Mouse (Mus musculus) neural tube, embryonic 12.5 days (tissue): ENCODE results near the gene D430041D05Rik. TPM values are rescaled to one million over a fixed set of nuclear protein-coding genes. Genes with fewer than 3 reads are reported as not detected.

Experiments used
- ATAC-seq: fragments of 200-750 bp; cut with Nextera tagmentation; 2 replicates; pipeline ENCODE4 v1.8.0; 2017; ENCODE audit warnings: low read depth, mild to moderate bottlenecking, moderate TSS enrichment, moderate library complexity; ENCODE audit not compliant: low FRiP score
- H3K27ac ChIP-seq: fragments of 300-500 bp; sonication (generic); 2 replicates; pipeline ENCODE4 v1.5.1; 2016
- H3K27me3 ChIP-seq: fragments of 300-500 bp; sonication (generic); replicated peaks from 2 replicates; pipeline ENCODE4 v1.6.1; 2016; ENCODE audit warnings: mild to moderate bottlenecking
- H3K36me3 ChIP-seq: fragments of 300-500 bp; sonication (generic); 2 replicates; pipeline ENCODE4 v1.6.1; 2016; ENCODE audit warnings: mild to moderate bottlenecking
- H3K4me1 ChIP-seq: fragments of 300-500 bp; sonication (generic); 2 replicates; pipeline ENCODE4 v1.6.1; 2016
- H3K4me2 ChIP-seq: fragments of 300-500 bp; sonication (generic); replicated peaks from 2 replicates; pipeline ENCODE4 v1.6.1; 2016; ENCODE audit warnings: mild to moderate bottlenecking
- H3K4me3 ChIP-seq: fragments of 300-500 bp; sonication (generic); 2 replicates; pipeline ENCODE4 v1.5.1; 2016
- H3K9ac ChIP-seq: fragments of 300-500 bp; sonication (generic); 2 replicates; pipeline ENCODE4 v1.6.1; 2016; ENCODE audit warnings: mild to moderate bottlenecking
- H3K9me3 ChIP-seq: fragments of 300-500 bp; sonication (generic); 2 replicates; pipeline ENCODE4 v1.6.1; 2016; ENCODE audit warnings: mild to moderate bottlenecking
- WGBS: fragments of 180-500 bp; shearing (Covaris S2); methylation state at CpG from one replicate; pipeline ENCODE4 v1.1.7; 2016; 5-methylcytosine and 5-hydroxymethylcytosine counted together
- microRNA counts: library from miRNA; unstranded; fragments of <30 nt; microRNA quantifications from one replicate; lab custom pipeline; 2017
- microRNA-seq: library from miRNA; unstranded; fragments of <30 nt; microRNA quantifications from one replicate; pipeline ENCODE4, GENCODE M21; 2017
- polyA plus RNA-seq: library from polyadenylated mRNA; unstranded; fragments of >200 nt; fragmentation: Nextera tagmentation; extraction: Ambion mirVana; gene quantifications from 2 replicates; pipeline ENCODE4 v1.2.1, GENCODE M21; 2016

Gene D430041D05Rik
- polyA plus RNA-seq, 1 experiment from 2014 or later, result 4.7 TPM

DNA sequence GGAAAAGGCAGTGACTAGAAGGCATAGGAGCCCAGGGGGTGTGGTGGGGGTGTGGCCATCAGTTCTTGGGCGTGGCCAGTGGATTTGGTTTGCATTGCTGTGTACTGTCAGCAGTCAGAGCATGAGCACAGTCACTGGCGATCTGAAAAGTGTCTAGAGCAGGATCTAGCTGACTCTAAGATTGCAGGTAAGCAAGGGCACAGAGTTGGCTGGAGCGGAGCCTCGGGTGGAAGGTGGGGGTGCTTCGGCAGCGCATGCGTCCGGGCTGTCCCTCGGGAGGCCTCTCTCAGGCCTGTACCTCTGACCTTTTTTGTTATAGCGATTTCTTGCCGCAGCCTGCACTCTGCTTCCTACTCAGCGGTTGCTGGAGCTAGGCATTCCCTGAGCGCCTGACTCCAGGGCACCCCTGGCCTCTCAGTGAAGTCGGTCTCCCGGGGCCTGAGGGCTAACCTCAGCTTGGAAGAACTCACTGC, 315.0 kb downstream of the D430041D05Rik start, which contains the start of gene Cd59a:
Cd59a (plus strand) TSS at position 61 of the 473 bp plus-strand sequence.
- ATAC-seq, result peak; percentile 90
- H3K4me2 ChIP-seq, result peak within 1 kb of the TSS; percentile 66
- H3K4me1 ChIP-seq, result peaks cover 9% of the 10 kb centered on the region; the same call in 1 of the 2 replicates
- peak within 1 kb of the TSS; percentile 39 for H3K4me3 ChIP-seq
- H3K27ac ChIP-seq, result peak within 1 kb of the TSS; percentile 39; the same call in 1 of the 2 replicates
- peak within 1 kb of the TSS; percentile 56 for H3K9ac ChIP-seq
- no peaks in the 10 kb centered on the region for H3K9me3 ChIP-seq
- no peaks in the 10 kb centered on the region for H3K36me3 ChIP-seq
- 6% methylated on average over 15 of the region's 15 CpGs for WGBS
- H3K27me3 ChIP-seq, result no peaks in the 10 kb centered on the region

DNA sequence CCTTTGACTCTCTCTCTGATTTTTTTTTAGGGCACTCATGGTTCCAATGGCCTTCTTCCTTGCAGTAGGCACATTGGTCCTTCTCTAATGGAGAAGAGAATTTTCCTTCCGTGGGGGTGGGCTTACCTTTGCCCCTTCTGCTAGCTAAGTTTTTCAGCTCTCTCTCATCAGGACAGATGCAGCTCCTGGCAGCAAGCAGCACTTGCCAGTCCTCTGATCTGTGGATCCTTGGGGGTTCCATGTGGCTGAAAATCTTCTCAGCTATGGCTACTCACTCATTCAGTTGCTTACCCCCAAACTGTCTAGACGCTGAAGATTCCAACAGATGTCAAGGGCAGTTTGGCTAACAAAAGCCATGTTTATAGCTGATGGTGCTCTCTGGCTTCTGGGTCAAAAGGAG, 317.5 kb downstream of the D430041D05Rik start:
- Histone ChIP-seq H3K4me3 (no peak overlapping the region), H3K27me3 (no peaks in the 10 kb centered on the region), H3K4me1 (peaks cover 9% of the 10 kb centered on the region; the same call in 1 of the 2 replicates), H3K36me3 (no peaks in the 10 kb centered on the region), H3K9ac (no peak overlapping the region), H3K9me3 (no peaks in the 10 kb centered on the region), H3K27ac (no peak overlapping the region), H3K4me2 (no peak overlapping the region)
- no peak for ATAC-seq
- WGBS, result 72% methylated on average over 2 of the region's 2 CpGs

MicroRNAs encoded within 50 kb of the gene (microRNA counts, 519-probe panel; counts per million panel counts)
- microRNA mmu-miR-1902 (lab: Ali Mortazavi, UCI), result 342 counts per million, percentile 67 among the panel's probes with 10 or more counts

Small RNA genes within 50 kb of the gene (microRNA-seq; reads per million reads assigned to microRNA genes)
- gene Mir1902, result not detected

Other genes with a start within 250 kb of the D430041D05Rik start
- 11.4 and 13.2 TPM in 2 replicates for gene Hipk3, start 83.4 kb upstream of the D430041D05Rik start, polyA plus RNA-seq
- 108 and 113 TPM in 2 replicates for gene Cstf3, start 179.5 kb upstream of the D430041D05Rik start, polyA plus RNA-seq